Mouse (Mus musculus): ENCODE data around the gene Fap.

Fap gene

GRCm38 (mm10) chr2:62458070-62458469 lies 115.8 kb downstream of the Fap start:
- DNase-seq, result no peak

DNA sequence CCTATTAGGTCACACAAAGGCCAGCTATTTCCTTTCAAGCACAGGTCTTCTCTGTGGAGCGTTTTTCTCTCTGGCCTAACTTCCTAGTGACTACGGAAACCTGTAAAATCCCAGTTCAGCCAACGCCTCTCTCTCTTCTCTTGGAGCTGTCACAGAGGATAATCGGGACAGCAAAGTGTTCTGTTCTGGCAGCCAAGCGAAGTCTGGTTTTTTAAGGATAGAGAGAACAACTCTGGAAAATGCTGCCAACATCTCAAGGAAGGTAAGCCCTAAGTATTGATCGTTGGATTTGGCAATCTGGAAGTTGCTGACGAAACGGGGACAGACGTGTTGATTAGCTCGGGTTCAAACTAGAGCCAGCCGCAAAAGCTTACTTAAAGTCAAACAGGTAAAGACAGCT lies 118.9 kb downstream of the Fap start:
- DNase-seq, result no peak

DNA sequence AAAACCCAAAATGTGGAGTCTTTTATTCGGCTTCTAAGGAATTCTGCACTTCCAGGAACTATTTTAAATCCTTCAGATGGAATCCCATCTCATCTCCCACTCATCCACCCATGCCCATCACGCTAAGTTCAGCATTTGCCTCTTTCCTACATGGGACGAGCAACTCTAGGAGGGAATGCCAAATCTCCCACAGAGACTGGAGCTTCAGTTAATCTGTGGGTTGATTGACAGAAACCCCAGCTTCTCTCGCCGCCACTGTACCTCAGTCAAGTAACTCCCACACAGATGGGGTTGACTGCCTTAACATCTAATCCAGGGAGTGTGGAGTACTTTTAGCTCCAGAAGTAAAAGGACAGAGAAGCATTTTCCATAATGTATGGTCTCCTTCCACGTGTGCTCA lies 119.8 kb downstream of the Fap start:
- DNase-seq, result no peak

Data from kidney, postnatal 36 days (tissue).